Mouse (Mus musculus) kidney, postnatal 10 days (tissue): ENCODE data around the gene Fam166a.
A peak's percentile ranks its signal among the peaks of the same experiment; 100 is the strongest.
"Not testable (repeated sequence)": the region's sequence is repeated elsewhere in the genome, so short reads cannot be mapped to it uniquely, and the experiment has no call there.

Source experiments
- DNase-seq: peaks from one replicate; pipeline ENCODE4 v3.0.0; 2021; ENCODE audit warnings: mixed read lengths

Fam166a gene

GRCm38 (mm10) chr2:25243342-25243741 is 24.8 kb downstream of the Fam166a start:
- DNase-seq, result no peak

- DNase-seq, result no peak
Observed at GRCm38 (mm10) chr2:25244144-25244543, 25.6 kb downstream of the Fam166a start.

DNA sequence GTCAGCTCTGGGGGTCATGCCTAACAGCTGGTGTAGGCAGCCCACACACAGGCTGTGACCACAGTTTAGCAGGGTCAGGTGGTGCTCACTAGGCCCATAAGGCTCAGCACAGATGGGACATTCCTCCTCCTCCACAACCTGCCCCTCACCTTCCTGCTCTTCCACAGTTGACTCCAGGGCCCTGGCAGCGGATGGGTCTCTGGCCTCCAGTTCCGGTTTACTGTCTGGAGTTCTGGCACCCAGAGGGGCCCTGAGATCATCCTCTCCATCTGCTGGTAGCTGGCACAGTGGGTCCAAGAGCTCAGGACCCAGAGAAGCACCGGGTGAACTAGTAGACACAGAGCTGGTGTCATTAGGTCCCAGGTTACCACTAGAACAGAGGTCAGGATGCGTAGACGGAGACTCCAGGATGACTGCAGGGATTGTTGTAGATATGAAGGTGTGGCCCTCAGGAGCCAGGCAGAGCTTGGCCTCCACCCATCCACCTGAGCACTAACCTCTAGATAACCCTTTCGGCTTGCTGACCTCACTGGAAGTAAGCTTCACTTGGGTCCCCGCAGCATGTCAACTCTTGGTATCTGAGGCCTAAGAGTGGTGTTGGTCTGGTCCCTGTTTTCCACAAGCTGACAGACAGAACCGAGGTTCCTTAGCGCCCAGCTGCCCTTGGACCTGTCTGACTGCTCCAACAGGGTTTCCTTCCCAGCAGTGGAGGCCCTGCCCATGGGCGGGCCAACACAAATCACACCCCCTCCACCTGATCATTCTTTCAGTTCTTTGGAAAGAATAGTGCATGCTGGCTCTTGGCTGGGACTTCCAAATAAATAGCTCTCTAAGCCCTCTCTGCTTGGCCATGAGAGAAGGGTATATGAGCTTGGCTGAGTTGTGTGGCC is 27.9 kb downstream of the Fam166a start, which contains the start of gene AL732309.1:
Gene AL732309.1 (minus strand): TSS at position 681 of the 890 bp plus-strand sequence.
- no peak for DNase-seq

GRCm38 (mm10) chr2:25252331-25252730 is 33.8 kb downstream of the Fam166a start:
- peak; percentile 51 for DNase-seq

DNA sequence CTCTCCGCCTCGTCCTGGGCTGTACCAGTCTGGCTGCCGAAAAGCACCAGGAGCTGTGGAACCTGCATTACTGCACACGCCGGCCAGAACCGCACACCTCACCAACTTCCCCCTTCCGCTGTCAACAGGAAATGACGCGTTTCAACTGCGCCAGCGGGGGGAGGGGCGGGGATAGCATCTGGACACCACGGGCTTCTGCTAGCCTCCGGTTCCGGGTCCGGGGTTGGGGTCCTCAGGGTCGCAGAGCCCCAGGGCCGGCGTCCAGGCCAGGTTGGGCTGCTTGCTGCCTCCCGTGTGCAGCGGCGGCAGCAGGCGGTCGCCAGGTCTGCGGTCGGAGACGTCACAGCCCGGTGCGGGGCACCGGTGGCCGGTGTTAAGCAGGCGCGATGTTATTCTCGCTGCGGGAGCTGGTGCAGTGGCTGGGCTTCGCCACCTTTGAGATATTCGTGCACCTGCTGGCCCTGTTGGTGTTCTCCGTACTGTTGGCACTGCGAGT is 36.8 kb downstream of the Fam166a start, which contains the start of gene Tmem203:
Gene Tmem203 (plus strand): TSS at position 156 of the 496 bp plus-strand sequence.
- DNase-seq, result peak; percentile 94

GRCm38 (mm10) chr2:25256443-25257109 is 38.0 kb downstream of the Fam166a start:
- DNase-seq, result peak; percentile 78

GRCm38 (mm10) chr2:25257250-25257649 is 38.7 kb downstream of the Fam166a start:
- not testable (repeated sequence) for DNase-seq

DNA sequence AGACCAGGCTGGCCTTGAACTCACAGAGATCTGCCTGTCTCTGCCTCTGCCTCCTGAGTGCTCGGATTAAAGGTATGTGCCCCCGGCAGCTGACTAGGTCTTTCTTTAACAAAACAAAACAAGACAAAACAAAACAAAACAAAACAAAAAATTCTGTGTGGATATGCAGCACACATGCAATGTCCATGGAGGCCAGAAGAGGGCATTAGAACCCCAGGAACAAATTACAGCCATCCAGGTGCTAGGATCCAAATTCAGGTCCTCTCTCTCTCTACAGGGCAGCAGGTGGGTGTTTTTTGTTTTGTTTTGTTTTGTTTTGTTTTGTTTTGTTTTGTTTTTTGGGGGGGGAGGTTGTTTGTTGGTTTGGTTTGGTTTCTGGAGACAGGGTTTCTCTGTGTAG is 40.3 kb downstream of the Fam166a start:
- no peak for DNase-seq

DNA sequence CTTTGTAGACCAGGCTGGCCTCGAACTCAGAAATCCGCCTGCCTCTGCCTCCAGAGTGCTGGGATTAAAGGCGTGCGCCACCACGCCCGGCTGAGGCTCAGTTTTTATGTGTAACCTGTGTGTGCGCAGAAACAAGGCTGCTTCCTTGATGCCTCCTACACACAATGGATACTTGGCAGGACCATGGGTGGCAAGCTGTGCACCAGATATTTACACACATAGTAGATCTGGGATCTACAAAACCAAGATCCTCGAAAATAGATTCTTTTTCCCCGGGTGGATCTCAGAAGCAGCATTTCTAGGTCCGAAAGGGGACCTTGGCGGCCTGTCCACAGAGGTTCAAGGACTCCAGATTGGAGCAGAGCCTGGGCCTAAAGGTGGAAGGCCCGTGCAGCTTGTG is 43.3 kb downstream of the Fam166a start:
- no peak for DNase-seq

DNA sequence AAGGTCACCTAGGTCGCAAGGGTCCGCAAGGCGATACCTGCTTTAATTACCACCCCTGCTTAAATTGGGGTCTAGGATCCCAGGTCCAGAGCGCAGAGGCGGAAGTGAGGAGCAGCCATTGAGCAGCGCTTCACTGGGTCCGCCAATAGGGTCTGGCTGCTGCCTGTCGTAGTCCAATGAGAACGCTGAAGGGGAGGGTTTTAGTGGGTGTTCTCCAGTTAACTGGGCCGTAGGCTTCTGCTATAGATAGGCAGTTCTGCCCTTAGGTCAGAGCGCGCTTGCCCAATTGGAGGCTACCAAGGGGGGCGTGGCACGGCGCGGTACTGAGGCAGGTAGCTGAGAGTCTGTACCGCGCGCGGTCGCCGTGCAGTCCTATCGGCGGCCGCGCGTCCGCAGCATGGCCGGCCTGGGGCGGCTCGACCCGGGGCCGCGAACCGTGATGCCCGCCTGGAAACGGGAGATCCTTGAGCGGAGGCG is 43.8 kb downstream of the Fam166a start, which contains the start of gene Tprn:
Gene Tprn (plus strand): TSS at position 328 of the 477 bp plus-strand sequence.
- peak; percentile 97 for DNase-seq

- DNase-seq, result peak; percentile 63
Observed at GRCm38 (mm10) chr2:25262795-25263622, 44.5 kb downstream of the Fam166a start.

- no peak for DNase-seq
Observed at GRCm38 (mm10) chr2:25263623-25264285, 45.2 kb downstream of the Fam166a start.

DNA sequence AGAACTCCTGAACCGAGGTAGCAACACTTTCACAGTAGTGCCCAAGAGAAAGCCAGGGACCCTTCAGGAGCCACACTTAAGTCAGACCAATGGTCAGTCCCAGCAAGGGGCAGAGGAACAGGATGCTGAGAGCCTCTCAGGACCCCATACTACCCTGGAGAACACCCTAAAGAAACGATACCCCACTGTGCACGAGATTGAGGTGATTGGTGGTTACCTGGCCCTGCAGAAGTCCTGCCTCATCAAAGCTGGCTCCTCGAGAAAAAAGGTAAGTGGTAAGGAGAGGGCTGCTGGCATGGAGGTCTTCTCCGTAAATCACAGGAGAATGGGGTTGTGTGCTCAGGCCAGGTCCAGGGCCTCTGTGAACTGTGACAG is 45.7 kb downstream of the Fam166a start:
- DNase-seq, result no peak

GRCm38 (mm10) chr2:25264851-25265250 is 46.3 kb downstream of the Fam166a start:
- peak; percentile 72 for DNase-seq

GRCm38 (mm10) chr2:25265897-25266656 is 47.5 kb downstream of the Fam166a start:
- DNase-seq, result peak; percentile 49

DNA sequence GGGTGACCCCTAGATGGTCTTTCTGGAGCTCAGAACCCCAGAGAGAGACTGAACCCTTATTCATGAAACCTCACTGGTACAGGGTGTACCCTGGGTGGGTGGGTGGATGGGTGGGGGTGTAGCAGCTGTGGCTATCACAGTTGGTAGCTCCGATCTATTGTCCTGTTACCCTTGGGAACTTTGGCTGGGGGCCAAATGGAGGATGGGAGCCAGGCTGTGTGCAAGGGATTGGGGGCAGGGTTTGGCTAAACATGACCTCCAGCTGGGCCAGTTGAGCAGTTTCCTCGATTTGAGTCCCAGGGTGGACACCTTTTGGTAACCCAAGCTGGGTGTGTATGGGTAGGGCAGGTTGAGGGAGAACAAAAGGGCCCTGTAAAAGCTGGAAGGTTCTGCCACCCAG is 48.2 kb downstream of the Fam166a start:
- DNase-seq, result peak; percentile 75

- no peak for DNase-seq
Observed at GRCm38 (mm10) chr2:25267241-25267640, 48.7 kb downstream of the Fam166a start.

DNA sequence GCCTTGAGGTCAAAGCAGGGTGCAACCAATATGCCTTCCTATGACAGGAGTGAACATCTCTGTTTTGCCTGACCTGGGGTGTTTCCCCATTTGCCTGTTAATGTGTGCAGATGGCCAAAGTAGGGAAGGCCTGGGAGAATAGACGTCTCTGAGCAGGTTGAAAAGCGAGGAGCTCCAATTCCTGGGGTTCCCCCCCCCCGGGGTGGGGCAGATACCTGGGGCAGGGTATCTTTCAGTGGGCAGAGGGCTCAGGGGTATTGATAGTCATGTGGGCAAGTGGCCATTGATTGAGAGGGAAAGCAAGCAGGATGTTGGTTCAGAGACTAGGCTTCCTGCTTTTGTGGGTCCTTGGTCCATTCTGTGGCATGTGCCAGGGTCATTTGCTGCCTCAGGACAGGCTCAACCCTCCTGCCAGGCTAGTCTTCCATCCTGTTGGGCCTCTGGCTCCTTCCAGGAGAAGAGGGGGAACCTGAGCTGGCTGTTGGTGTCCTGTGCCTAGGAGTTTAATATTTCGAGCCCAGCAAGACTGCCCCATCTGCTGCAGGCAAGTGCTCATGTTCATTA is 49.3 kb downstream of the Fam166a start:
- no peak for DNase-seq
